Mouse (Mus musculus): ENCODE results near the gene Scaf8.

DNA sequence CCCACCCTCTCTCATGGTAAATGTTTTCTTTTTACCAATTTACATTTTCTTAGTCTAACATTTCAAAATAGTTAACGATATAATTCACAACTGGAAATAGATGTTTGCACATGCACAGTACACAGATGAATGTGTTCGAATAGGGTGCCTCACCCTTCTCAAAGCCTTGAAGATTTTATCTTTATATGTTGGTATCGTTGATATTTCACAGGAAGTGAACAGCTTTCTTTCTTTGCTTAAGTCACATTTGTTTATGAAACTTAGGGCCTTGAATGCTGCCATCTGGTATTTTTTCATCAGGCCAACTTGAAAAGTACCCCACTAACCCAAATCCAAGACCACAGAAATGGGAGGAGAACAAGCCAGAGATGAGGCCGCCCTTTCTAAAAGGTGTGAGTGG lies 94.8 kb downstream of the Scaf8 start:
- TF ChIP-seq POLR2A (IDR thresholded peaks at IDR 0.05; ENCODE audit: insufficient read depth, low read depth, low read length) (no peak), EP300 (IDR thresholded peaks at IDR 0.05; ENCODE audit: insufficient read depth, low read depth, low read length) (no peak), CTCF (IDR thresholded peaks at IDR 0.05) (no peak)

All from heart, adult 2 months (tissue).